Mouse (Mus musculus) midbrain, embryonic 15.5 days (tissue): ENCODE measurements at regions not wholly inside any gene's neighbourhood (a gene's known extent, or its start where the extent isn't known, plus 50 kb on each side); places are given as distances from the start of the nearest gene placed in this dataset.

Experiments
- ATAC-seq: fragments of 200-750 bp; cut with Nextera tagmentation; replicated peaks from 2 replicates; pipeline ENCODE4 v1.8.0; 2017; ENCODE audit warnings: moderate TSS enrichment
- H3K27ac ChIP-seq: fragments of 300-500 bp; sonication (generic); 2 replicates; pipeline ENCODE4 v1.5.1; 2015; ENCODE audit warnings: mild to moderate bottlenecking, inconsistent platforms
- H3K27me3 ChIP-seq: fragments of 300-500 bp; sonication (generic); replicated peaks from 2 replicates; pipeline ENCODE4 v1.6.1; 2015; ENCODE audit warnings: inconsistent platforms
- H3K36me3 ChIP-seq: fragments of 300-500 bp; sonication (generic); replicated peaks from 2 replicates; pipeline ENCODE4 v1.6.1; 2015; ENCODE audit warnings: inconsistent platforms
- H3K4me1 ChIP-seq: fragments of 300-500 bp; sonication (generic); 2 replicates; pipeline ENCODE4 v1.6.1; 2015; ENCODE audit warnings: inconsistent platforms
- H3K4me2 ChIP-seq: fragments of 300-500 bp; sonication (generic); 2 replicates; pipeline ENCODE4 v1.6.1; 2015; ENCODE audit warnings: inconsistent platforms, mild to moderate bottlenecking, moderate library complexity
- H3K4me3 ChIP-seq: fragments of 300-500 bp; sonication (generic); 2 replicates; pipeline ENCODE4 v1.5.1; 2015; ENCODE audit warnings: mild to moderate bottlenecking, inconsistent platforms
- H3K9ac ChIP-seq: fragments of 300-500 bp; sonication (generic); 2 replicates; pipeline ENCODE4 v1.6.1; 2015; ENCODE audit warnings: mild to moderate bottlenecking, inconsistent platforms
- H3K9me3 ChIP-seq: fragments of 300-500 bp; sonication (generic); 2 replicates; pipeline ENCODE4 v1.6.1; 2016; ENCODE audit warnings: inconsistent platforms
- WGBS: fragments of 180-500 bp; shearing (Covaris S2); methylation state at CpG from one replicate; pipeline ENCODE4 v1.1.7; 2015; ENCODE audit warnings: mixed read lengths; 5-methylcytosine and 5-hydroxymethylcytosine counted together

- no peak overlapping the region for H3K9ac ChIP-seq
- no peak overlapping the region for H3K27ac ChIP-seq
- peak; percentile 49; the same call in 1 of the 2 replicates for ATAC-seq
- peak overlapping the region; percentile 20; the same call in 1 of the 2 replicates for H3K4me2 ChIP-seq
- peaks cover 22% of the 10 kb centered on the region for H3K4me1 ChIP-seq
- 49% methylated on average over 9 of the region's 9 CpGs for WGBS
- H3K27me3 ChIP-seq: no peaks in the 10 kb centered on the region
- H3K36me3 ChIP-seq: no peaks in the 10 kb centered on the region
- H3K4me3 ChIP-seq: no peak overlapping the region
- no peaks in the 10 kb centered on the region for H3K9me3 ChIP-seq
Measured at GRCm38 (mm10) chr4:31612825-31613514, 350.9 kb upstream of the Map3k7 start.

GRCm38 (mm10) chr4:31617572-31617971, 346.3 kb upstream of the Map3k7 start:
- 33% methylated on average over 7 of the region's 7 CpGs for WGBS
- Histone ChIP-seq H3K4me2 (no peak overlapping the region), H3K36me3 (no peaks in the 10 kb centered on the region), H3K27ac (0 out of 2 replicates have a peak overlapping the region, but pooled peaks have one; percentile 29), H3K4me3 (no peak overlapping the region), H3K4me1 (peaks cover 25% of the 10 kb centered on the region), H3K9ac (no peak overlapping the region), H3K9me3 (no peaks in the 10 kb centered on the region), H3K27me3 (no peaks in the 10 kb centered on the region)
- peak; percentile 35; the same call in 1 of the 2 replicates for ATAC-seq

GRCm38 (mm10) chr4:31618026-31618425, 345.9 kb upstream of the Map3k7 start:
- WGBS: 40% methylated on average over 4 of the region's 4 CpGs
- no peak overlapping the region for H3K4me3 ChIP-seq
- ATAC-seq: peak; percentile 44; the same call in 1 of the 2 replicates
- H3K9me3 ChIP-seq: no peaks in the 10 kb centered on the region
- H3K4me1 ChIP-seq: peaks cover 21% of the 10 kb centered on the region
- no peak overlapping the region for H3K9ac ChIP-seq
- H3K27ac ChIP-seq: 0 out of 2 replicates have a peak overlapping the region, but pooled peaks have one; percentile 29
- no peak overlapping the region for H3K4me2 ChIP-seq
- H3K27me3 ChIP-seq: no peaks in the 10 kb centered on the region
- H3K36me3 ChIP-seq: no peaks in the 10 kb centered on the region

GRCm38 (mm10) chr4:31621205-31621604, 342.7 kb upstream of the Map3k7 start:
- Histone ChIP-seq H3K4me2 (no peak overlapping the region), H3K27ac (no peak overlapping the region), H3K36me3 (no peaks in the 10 kb centered on the region), H3K4me1 (peaks cover 16% of the 10 kb centered on the region), H3K4me3 (no peak overlapping the region), H3K27me3 (no peaks in the 10 kb centered on the region), H3K9ac (no peak overlapping the region), H3K9me3 (no peaks in the 10 kb centered on the region)
- no peak for ATAC-seq
- 95% methylated on average over 2 of the region's 2 CpGs for WGBS

- WGBS: 43% methylated on average over 3 of the region's 3 CpGs
- H3K36me3 ChIP-seq: no peaks in the 10 kb centered on the region
- no peak overlapping the region for H3K4me2 ChIP-seq
- H3K27ac ChIP-seq: no peak overlapping the region
- H3K27me3 ChIP-seq: no peaks in the 10 kb centered on the region
- ATAC-seq: no peak
- no peaks in the 10 kb centered on the region for H3K4me1 ChIP-seq
- H3K9ac ChIP-seq: no peak overlapping the region
- no peaks in the 10 kb centered on the region for H3K9me3 ChIP-seq
- no peak overlapping the region for H3K4me3 ChIP-seq
Measured at GRCm38 (mm10) chr4:31627053-31627452, 336.8 kb upstream of the Map3k7 start.

GRCm38 (mm10) chr4:31627777-31628176, 336.1 kb upstream of the Map3k7 start:
- no peak for ATAC-seq
- Histone ChIP-seq H3K4me3 (no peak overlapping the region), H3K9me3 (no peaks in the 10 kb centered on the region), H3K27me3 (no peaks in the 10 kb centered on the region), H3K4me2 (no peak overlapping the region), H3K4me1 (no peaks in the 10 kb centered on the region), H3K27ac (no peak overlapping the region), H3K9ac (no peak overlapping the region), H3K36me3 (no peaks in the 10 kb centered on the region)
- 91% methylated on average over 10 of the region's 10 CpGs for WGBS

- Histone ChIP-seq H3K4me1 (peaks cover 21% of the 10 kb centered on the region), H3K4me2 (no peak overlapping the region), H3K4me3 (no peak overlapping the region), H3K9me3 (no peaks in the 10 kb centered on the region), H3K27me3 (no peaks in the 10 kb centered on the region), H3K27ac (no peak overlapping the region), H3K36me3 (no peaks in the 10 kb centered on the region), H3K9ac (no peak overlapping the region)
- 94% methylated on average over 6 of the region's 6 CpGs for WGBS
- no peak for ATAC-seq
Measured at GRCm38 (mm10) chr4:31638564-31638963, 325.3 kb upstream of the Map3k7 start.

GRCm38 (mm10) chr4:31642161-31642560, 321.7 kb upstream of the Map3k7 start:
- ATAC-seq: peak; percentile 96
- Histone ChIP-seq H3K27me3 (no peaks in the 10 kb centered on the region), H3K4me3 (no peak overlapping the region), H3K36me3 (no peaks in the 10 kb centered on the region), H3K4me1 (peaks cover 21% of the 10 kb centered on the region), H3K4me2 (no peak overlapping the region), H3K9ac (no peak overlapping the region; the same call in 1 of the 2 replicates), H3K9me3 (no peaks in the 10 kb centered on the region), H3K27ac (peak overlapping the region; percentile 63)
- WGBS: 31% methylated on average over 9 of the region's 9 CpGs

- Histone ChIP-seq H3K9ac (no peak overlapping the region; the same call in 1 of the 2 replicates), H3K27me3 (no peaks in the 10 kb centered on the region), H3K4me3 (no peak overlapping the region), H3K9me3 (no peaks in the 10 kb centered on the region), H3K27ac (peak overlapping the region; percentile 48; the same call in 1 of the 2 replicates), H3K4me2 (no peak overlapping the region), H3K36me3 (no peaks in the 10 kb centered on the region), H3K4me1 (peaks cover 21% of the 10 kb centered on the region)
- peak; percentile 57 for ATAC-seq
- WGBS: 46% methylated on average over 10 of the region's 10 CpGs
Measured at GRCm38 (mm10) chr4:31642593-31643290, 321.2 kb upstream of the Map3k7 start.

GRCm38 (mm10) chr4:31648631-31649368, 315.1 kb upstream of the Map3k7 start:
- H3K36me3 ChIP-seq: no peaks in the 10 kb centered on the region
- H3K27ac ChIP-seq: no peak overlapping the region
- H3K9me3 ChIP-seq: no peaks in the 10 kb centered on the region
- H3K9ac ChIP-seq: no peak overlapping the region
- H3K4me3 ChIP-seq: no peak overlapping the region
- H3K27me3 ChIP-seq: no peaks in the 10 kb centered on the region
- 91% methylated on average over 8 of the region's 8 CpGs for WGBS
- no peaks in the 10 kb centered on the region for H3K4me1 ChIP-seq
- H3K4me2 ChIP-seq: no peak overlapping the region
- no peak for ATAC-seq

GRCm38 (mm10) chr4:31655364-31656106, 308.4 kb upstream of the Map3k7 start:
- ATAC-seq: no peak
- no peaks in the 10 kb centered on the region for H3K27me3 ChIP-seq
- H3K4me1 ChIP-seq: no peaks in the 10 kb centered on the region
- no peaks in the 10 kb centered on the region for H3K9me3 ChIP-seq
- no peak overlapping the region for H3K27ac ChIP-seq
- H3K4me2 ChIP-seq: no peak overlapping the region
- no peak overlapping the region for H3K9ac ChIP-seq
- no peak overlapping the region for H3K4me3 ChIP-seq
- no peaks in the 10 kb centered on the region for H3K36me3 ChIP-seq
- WGBS: 73% methylated on average over 11 of the region's 11 CpGs

- no peaks in the 10 kb centered on the region for H3K36me3 ChIP-seq
- H3K4me2 ChIP-seq: no peak overlapping the region
- no peak for ATAC-seq
- no peak overlapping the region for H3K27ac ChIP-seq
- H3K9me3 ChIP-seq: no peaks in the 10 kb centered on the region
- no peaks in the 10 kb centered on the region for H3K27me3 ChIP-seq
- 88% methylated on average over 8 of the region's 8 CpGs for WGBS
- H3K4me1 ChIP-seq: no peaks in the 10 kb centered on the region
- H3K4me3 ChIP-seq: no peak overlapping the region
- H3K9ac ChIP-seq: no peak overlapping the region
Measured at GRCm38 (mm10) chr4:31656111-31656510, 307.8 kb upstream of the Map3k7 start.
